Comparison of ENCODE assay signal across 8 mouse cellular contexts in genomic region chr12:101976651-101977403, GRCm38 (mm10). TPM values are rescaled to one million over a fixed set of nuclear protein-coding genes. Genes with fewer than 3 reads are reported as not detected.
DNase-seq lines count a peak whose midpoint lies in the region; ATAC-seq and TF ChIP-seq lines count a peak whose summit lies in the region.

No protein-coding gene starts in this region.

- H3K79me2 ChIP-seq in heart, adult 2 months (replicated peaks; ENCODE audit: control insufficient read depth, insufficient read depth, low read length), result peaks cover 4% of the 10 kb centered on the region

- H3K4me1 ChIP-seq in heart, adult 2 months (ENCODE audit: control insufficient read depth, insufficient read depth, low read length), result peaks cover 5% of the 10 kb centered on the region
- peaks cover 23% of the 10 kb centered on the region for H3K4me1 ChIP-seq in forebrain, embryonic 15.5 days
- H3K4me1 ChIP-seq in liver, postnatal 0 days (ENCODE audit: insufficient read depth), result peaks cover 39% of the 10 kb centered on the region

- H3K9ac ChIP-seq in heart, adult 2 months (ENCODE audit: low read depth, low read length), result peak overlapping the region; percentile 95
- peak overlapping the region; percentile 92 for H3K9ac ChIP-seq in forebrain, embryonic 15.5 days (replicated peaks)
- H3K9ac ChIP-seq in liver, postnatal 0 days (replicated peaks), result peak overlapping the region; percentile 99

- no peaks in the 10 kb centered on the region for H3K9me3 ChIP-seq in forebrain, embryonic 15.5 days
- H3K9me3 ChIP-seq in liver, postnatal 0 days (ENCODE audit: low read length), result no peaks in the 10 kb centered on the region

- H3K27ac ChIP-seq in heart, adult 2 months, result peak overlapping the region; percentile 99
- H3K27ac ChIP-seq in forebrain, embryonic 15.5 days (replicated peaks), result 0 out of 2 replicates have a peak overlapping the region, but pooled peaks have one; percentile 95
- H3K27ac ChIP-seq in liver, postnatal 0 days (ENCODE audit: low read depth), result peak overlapping the region; percentile 99

- TF ChIP-seq EP300 in heart, adult 2 months (IDR thresholded peaks at IDR 0.05; ENCODE audit: insufficient read depth, low read depth, low read length), result no peak
- no peak for TF ChIP-seq EP300 in liver, postnatal 0 days (IDR thresholded peaks at IDR 0.05; ENCODE audit: low read depth)

- H3K4me3 ChIP-seq in heart, adult 2 months, result peak overlapping the region; percentile 93
- H3K4me3 ChIP-seq in forebrain, embryonic 15.5 days, result peak overlapping the region; percentile 94
- H3K4me3 ChIP-seq in liver, postnatal 0 days (ENCODE audit: low read depth, low read length), result peak overlapping the region; percentile 99

- no peak for ATAC-seq in forebrain, embryonic 15.5 days (replicated peaks)
- ATAC-seq in liver, postnatal 0 days, result no peak

- peaks cover 2% of the 10 kb centered on the region; the same call in 1 of the 2 replicates for H3K36me3 ChIP-seq in heart, adult 2 months (ENCODE audit: control insufficient read depth, insufficient read depth, low read length)
- H3K36me3 ChIP-seq in forebrain, embryonic 15.5 days, result no peaks in the 10 kb centered on the region; the same call in 1 of the 2 replicates
- no peaks in the 10 kb centered on the region; the same call in 1 of the 2 replicates for H3K36me3 ChIP-seq in liver, postnatal 0 days (replicated peaks; ENCODE audit: insufficient read depth, low read length)

- no peak for TF ChIP-seq CTCF in heart, adult 2 months (IDR thresholded peaks at IDR 0.05)
- TF ChIP-seq CTCF in liver, postnatal 0 days (IDR thresholded peaks at IDR 0.05; ENCODE audit: low read depth), result no peak

- no peaks in the 10 kb centered on the region for H3K27me3 ChIP-seq in heart, adult 2 months (ENCODE audit: control insufficient read depth, insufficient read depth, low read length)
- no peaks in the 10 kb centered on the region for H3K27me3 ChIP-seq in forebrain, embryonic 15.5 days
- H3K27me3 ChIP-seq in liver, postnatal 0 days (ENCODE audit: insufficient read depth, low read length), result no peaks in the 10 kb centered on the region

- H3K4me2 ChIP-seq in forebrain, embryonic 15.5 days (replicated peaks), result peak overlapping the region; percentile 71
- H3K4me2 ChIP-seq in liver, postnatal 0 days (ENCODE audit: low read depth, low read length), result peak overlapping the region; percentile 79

- intact Hi-C loops in heart, adult 2 months (cut with DNase I), result loop anchor here (5.0 kb wide), 1 partner anchor 490 kb away; the partner anchor contains the start of gene Golga5
- intact Hi-C loops in heart, postnatal 25 days (cut with DNase I), result loop anchor here (1.0 to 5.0 kb wide), 2 partner anchors 19 to 490 kb away; partner anchors contain the start of genes Atxn3 and Golga5
- intact Hi-C loops in left cerebral cortex, postnatal 25 days (cut with DNase I), result loop anchor here (2.0 to 10.0 kb wide), 2 partner anchors 492 to 768 kb away; partner anchors contain the start of genes Golga5, Moap1 and Tmem251

- 19% methylated on average over 13 of the region's 13 CpGs for WGBS in heart, adult 2 months
- WGBS in forebrain, embryonic 15.5 days, result 12% methylated on average over 13 of the region's 13 CpGs
- 15% methylated on average over 13 of the region's 13 CpGs for WGBS in liver, postnatal 0 days (ENCODE audit: insufficient replicate concordance)

- DNase-seq in heart, adult 2 months, result no peak
- DNase-seq in heart, postnatal 25 days (ENCODE audit: low spot score), result no peak
- DNase-seq in CD4-positive helper T cell, adult 2 months (ENCODE audit: low read depth, low spot score), result peak; percentile 43
- DNase-seq in liver, postnatal 0 days, result no peak
- DNase-seq in left cerebral cortex, postnatal 25 days (ENCODE audit: low spot score in 2 of 2), result no peak
- DNase-seq in yolk sac, embryonic 10.5 days (ENCODE audit: low spot score), result no peak
- DNase-seq in cerebellum, adult 9-10 months, result no peak

- TF ChIP-seq POLR2A in heart, adult 2 months (IDR thresholded peaks at IDR 0.05; ENCODE audit: insufficient read depth, low read depth, low read length), result no peak

RNA-seq across cellular contexts. Expression of gene Cpsf2, which starts 1.0 kb away (rescaled TPM):
- 10 to 100 TPM; 12.3 to 13.3 TPM for total RNA-seq in heart, adult 2 months (2021)
- polyA plus RNA-seq in heart, adult 2 months (2012; rRNA removed), result 3.7 and 7.0 TPM in 2 replicates
- total RNA-seq in heart, postnatal 25 days (2021), result 10 to 100 TPM; 13.2 to 13.9 TPM
- 32.9 and 33.7 TPM in 2 replicates for polyA plus RNA-seq in forebrain, embryonic 15.5 days (2015; fragmentation: Nextera tagmentation; extraction: Ambion mirVana)
- polyA plus RNA-seq in liver, postnatal 0 days (2015; fragmentation: Nextera tagmentation; extraction: Ambion mirVana), result 11.4 and 12.0 TPM in 2 replicates
- 10 to 100 TPM; 27.7 to 28.1 TPM for total RNA-seq in left cerebral cortex, postnatal 25 days (2021)

RNA-seq across cellular contexts. Expression of gene Atxn3, which starts 18.8 kb away (rescaled TPM):
- 10 to 100 TPM in 1 of 2 experiments, 1 to 10 TPM in 1; 7.2 to 10.2 TPM for total RNA-seq in heart, adult 2 months (2021)
- 2.6 and 5.9 TPM in 2 replicates for polyA plus RNA-seq in heart, adult 2 months (2012; rRNA removed)
- 10 to 100 TPM; 11.1 to 11.5 TPM for total RNA-seq in heart, postnatal 25 days (2021)
- polyA plus RNA-seq in forebrain, embryonic 15.5 days (2015; fragmentation: Nextera tagmentation; extraction: Ambion mirVana), result 12.8 and 14.0 TPM in 2 replicates
- 7.4 and 7.6 TPM in 2 replicates for polyA plus RNA-seq in liver, postnatal 0 days (2015; fragmentation: Nextera tagmentation; extraction: Ambion mirVana)
- 10 to 100 TPM; 20.8 TPM for total RNA-seq in left cerebral cortex, postnatal 25 days (2021)
